Mouse (Mus musculus): Measurements from ENCODE around the gene Vasp.

Vasp gene

DNA sequence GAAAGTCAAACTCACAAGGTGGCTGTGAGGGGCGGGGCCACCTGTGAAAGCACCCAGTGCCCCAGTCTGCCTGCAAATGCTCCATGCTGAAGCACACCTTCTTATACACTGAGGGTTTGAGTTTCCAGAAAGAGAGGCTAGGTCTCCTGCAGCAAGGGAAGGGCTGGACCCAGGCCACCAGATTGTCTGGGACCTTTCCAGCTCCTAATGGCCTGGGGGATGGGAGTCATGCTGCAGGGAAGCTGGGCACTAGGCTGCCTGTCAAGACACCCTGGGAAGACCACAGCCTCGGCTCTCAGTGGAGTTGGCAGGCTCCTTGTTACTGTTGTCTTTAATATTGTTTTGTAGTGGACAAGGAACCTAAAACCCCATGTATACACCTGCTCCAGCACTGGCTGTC is 35.2 kb downstream of the Vasp start:
- DNase-seq (ENCODE audit: low read depth, low spot score), result no peak

DNA sequence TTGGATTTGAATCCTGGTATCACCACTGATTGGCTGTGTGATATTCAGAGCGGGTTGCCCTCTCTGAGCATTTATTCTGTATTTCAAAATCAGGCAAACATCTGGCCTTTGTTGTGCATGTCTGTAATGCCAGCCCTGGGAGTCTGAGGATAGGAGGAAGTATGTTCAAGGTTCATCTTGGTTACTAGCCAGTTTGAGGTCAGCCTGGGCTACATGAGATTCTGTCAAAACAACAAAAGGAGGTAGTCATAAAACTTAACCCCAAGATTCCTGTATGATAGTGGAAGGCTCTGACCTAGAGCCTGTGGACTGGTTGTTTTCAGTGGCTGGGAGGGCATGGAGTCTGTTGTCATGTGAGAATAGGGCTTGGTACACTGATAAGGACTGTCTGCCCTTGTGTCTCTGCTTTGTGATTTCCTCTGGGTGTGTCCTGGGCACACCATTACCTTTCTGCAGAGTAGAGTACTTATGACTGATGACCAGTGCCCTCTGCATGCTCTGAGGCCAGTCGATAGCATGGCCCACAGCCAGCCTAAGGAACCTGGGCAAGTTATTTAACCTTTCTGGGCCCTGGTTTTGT is 36.4 kb downstream of the Vasp start:
- DNase-seq (ENCODE audit: low read depth, low spot score), result no peak

DNA sequence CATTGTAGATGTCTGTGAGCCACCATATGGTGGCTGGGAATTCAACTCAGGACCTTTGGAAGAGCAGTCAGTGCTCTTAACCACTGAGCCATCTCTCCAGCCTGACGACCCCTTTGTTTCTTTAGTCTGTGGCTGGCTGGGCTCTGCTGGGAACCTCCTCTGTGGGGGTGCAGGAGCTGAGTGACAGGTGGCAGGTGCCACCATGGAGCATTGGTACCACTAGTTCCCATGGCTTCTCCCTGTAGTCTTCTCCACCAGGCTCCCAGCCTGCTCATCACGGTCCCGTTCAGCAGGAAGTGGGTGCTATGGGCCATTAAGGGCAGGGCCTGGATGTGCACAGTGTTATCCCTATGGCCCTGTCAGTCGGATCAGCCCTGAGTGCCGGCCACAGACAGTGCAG is 37.0 kb downstream of the Vasp start:
- no peak for DNase-seq (ENCODE audit: low read depth, low spot score)

DNA sequence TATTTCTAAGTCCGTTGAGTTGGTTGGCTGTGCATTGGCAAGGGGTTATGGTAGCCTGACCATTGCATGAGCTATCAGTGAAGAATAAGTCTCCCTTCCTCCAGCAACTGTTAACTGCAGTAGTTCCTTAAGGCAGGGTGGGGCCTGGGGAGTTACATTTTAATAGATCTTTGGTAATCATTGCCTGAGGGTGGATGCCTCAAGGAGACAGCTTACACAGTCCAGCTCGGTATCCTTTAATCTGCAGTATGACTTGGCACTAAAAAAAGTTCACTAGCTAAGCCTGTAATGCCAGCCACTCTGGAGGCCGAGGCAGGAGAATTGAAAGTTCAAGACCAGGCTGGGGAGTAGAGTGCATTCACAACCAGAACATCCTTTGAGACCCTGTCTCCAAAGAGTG is 39.8 kb downstream of the Vasp start:
- no peak for DNase-seq (ENCODE audit: low read depth, low spot score)

DNA sequence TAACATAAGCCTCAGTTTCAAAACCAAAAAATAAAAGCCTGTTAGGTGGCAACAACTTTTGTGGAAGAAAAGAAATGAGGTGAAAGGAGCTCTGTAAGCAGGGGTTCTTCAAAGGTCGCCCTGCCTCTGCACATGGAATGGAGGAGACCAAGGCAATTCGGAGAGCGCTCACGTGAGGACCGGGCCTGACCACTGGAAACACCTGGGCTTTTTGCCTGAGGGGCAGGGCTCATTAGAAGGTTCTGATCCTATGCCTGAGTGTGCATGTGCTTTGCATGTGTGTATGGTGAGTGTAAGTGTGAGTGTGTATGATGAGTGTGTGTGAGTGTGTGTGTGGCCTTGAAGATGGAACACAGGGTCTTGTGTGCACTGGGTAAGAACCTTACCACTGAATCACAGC is 40.7 kb downstream of the Vasp start:
- no peak for DNase-seq (ENCODE audit: low read depth, low spot score)

DNA sequence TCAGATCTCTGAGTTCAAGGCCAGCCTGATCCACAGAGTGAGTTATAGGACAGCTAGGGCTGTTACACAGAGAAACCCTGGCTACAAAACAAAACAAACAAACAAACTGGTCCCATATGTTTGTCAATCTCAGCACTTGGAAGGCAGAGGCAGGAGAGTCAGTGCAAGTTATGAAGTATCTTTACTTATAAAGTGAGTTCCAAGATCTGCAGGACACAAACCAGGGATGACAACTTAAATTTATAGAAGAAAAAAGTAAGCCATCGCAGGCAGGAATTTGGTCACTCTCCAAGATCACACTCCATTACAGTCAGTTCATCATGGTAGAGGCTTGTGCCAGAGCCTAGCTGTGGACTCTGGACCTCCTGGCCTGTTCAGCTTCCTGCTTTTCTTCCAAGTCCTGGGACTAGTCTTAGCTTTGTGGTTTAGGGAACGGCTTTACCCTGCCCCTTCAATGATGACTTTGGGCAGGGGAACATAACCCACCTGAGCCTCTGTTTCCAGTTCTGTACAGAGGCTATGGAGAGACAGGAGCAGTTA is 41.5 kb downstream of the Vasp start:
- no peak for DNase-seq (ENCODE audit: low read depth, low spot score)

DNA sequence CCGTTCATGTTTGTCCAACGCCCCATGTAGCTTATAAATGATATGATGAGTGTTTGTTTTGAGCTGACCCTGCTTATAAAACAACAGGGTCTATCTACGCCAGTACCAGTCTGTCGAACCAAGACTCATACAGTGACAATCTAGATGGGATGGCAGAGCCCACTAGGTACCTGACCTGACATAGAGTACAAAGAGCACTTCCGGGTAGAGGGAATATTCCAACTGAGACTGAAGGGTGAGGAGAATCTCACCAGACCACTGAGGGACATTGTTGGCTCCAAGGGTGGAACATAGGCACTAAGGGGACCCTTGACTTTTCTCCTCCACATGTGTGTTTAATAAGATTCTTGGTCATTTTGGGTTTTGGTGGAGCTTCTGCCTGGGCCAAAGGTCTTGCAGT is 42.2 kb downstream of the Vasp start:
- no peak for DNase-seq (ENCODE audit: low read depth, low spot score)

DNA sequence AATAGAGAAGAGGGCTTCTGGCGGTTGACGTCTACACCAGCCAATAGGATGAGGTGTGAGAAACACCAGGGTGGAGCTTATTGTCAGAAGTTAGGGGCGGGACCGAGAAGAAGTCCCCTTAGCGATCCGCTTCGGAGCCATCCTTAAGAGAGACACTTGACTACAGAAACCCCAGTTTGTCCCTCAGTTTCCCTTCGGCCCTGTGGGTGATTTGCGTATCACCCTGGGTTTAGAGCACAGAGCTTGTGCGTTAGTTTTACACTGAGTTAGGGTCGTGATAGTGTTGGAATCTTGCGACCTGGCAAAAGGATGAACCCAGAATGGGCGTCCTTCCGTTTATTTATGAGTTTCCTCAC is 42.8 kb downstream of the Vasp start:
- no peak for DNase-seq (ENCODE audit: low read depth, low spot score)

DNA sequence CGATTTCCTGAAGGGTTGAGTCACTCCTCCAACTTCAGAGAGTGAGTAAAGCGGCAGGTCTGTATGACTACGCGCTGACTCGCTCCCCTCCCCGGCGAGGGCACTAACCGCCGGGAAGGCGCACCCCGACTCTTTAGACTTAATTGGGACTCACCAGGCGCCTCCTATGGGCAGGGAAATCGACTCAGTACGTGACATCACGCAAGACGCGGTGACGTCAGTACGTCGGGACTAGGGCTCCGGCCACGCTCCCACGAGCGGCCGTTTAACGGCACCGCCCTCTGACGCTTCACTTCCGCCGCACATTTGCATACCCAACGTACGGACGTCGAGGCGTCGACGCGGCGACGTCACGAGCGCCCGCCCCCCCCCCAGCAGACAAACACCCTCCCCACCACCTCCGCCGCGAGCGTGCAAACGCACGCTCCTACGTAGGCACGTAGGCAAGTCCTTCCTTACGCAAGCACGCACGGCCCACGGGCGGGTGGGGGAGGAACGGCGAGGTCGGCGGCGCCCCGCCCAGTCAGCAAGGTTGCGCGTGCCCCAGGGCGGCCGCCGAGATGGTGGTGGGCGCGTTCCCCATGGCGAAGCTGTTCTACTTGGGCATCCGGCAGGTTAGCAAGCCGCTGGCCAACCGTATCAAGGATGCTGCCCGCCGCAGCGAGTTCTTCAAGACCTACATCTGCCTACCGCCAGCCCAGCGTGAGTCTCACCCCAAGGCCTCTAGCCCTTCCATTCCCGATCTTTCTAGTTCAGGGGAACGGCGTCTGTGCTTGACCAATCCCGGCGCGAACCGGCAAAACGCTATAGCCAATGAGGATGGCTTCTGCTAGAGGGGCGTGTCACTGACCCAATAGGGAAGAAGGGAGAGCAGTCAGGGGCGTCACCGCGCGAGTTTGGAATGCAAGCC is 43.5 kb downstream of the Vasp start, which contains the start of gene Opa3:
Gene Opa3 (plus strand): TSS at position 452 of the 910 bp plus-strand sequence.
- peak; percentile 99 for DNase-seq (ENCODE audit: low read depth, low spot score)

DNA sequence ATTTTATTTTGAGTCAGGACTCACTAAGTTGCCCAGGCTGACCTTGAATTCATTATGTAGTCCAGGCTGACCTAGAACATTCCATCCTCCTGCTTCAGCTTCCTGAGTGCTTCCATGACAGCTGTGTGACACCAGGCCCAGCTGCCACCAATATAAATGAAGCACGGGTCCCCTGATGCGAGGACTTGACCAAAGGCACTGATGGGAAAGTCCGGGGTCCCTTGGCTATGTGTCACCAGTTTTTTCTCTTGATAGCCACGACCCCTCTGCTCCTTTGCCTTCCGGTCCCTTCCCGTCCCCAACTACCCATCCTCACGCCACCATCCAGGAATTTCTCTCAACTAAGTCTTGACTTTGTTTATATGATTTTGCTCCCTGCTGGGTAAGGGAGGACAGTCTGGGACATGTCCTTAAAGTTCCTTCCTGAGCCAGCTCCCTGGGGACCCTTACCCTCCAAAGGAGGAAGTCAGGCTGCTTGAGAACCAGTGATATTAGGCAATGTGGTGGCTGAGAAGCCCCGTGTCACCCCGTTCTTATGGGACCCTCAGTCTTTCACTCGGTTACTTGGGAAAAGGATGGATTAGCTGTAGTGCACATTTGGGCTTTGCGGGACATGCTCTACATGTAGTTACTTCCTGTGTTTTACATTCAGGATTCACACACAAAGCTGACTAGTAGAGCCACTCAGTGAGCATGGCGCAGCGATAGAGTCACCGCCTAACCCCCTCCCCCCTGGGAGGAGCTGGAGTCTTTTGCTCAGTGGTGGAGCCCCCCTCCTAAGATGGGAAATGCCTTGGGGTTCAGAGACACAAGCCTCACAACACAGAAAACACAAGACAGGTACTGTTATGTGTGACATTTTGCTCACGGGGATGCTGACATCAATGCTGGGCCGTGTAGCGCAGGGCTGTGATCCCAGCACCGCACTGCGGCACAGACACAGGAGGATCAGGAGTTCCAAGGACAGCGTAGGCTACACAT is 44.5 kb downstream of the Vasp start:
- peak; percentile 42 for DNase-seq (ENCODE audit: low read depth, low spot score)

DNA sequence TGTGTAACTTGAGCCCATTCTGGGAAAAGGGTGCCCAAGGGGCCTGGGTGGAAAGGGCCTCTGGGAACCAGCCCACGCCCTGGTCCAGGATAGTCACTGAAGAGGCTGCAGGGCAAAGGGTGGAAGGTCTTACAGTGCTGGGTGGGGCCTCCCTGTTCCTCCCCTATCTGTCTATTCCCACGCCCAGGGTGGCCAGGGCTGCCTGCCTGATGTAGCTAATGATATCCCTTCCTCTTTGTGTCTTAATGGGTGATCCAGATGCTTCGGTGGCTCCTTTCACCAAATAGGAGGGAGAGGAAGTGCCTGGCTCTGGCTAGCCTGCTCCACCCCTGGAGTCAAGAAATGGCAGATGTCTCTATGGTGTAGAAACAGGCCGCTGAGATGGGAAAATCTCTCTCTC is 46.7 kb downstream of the Vasp start:
- DNase-seq (ENCODE audit: low read depth, low spot score), result peak; percentile 53

DNA sequence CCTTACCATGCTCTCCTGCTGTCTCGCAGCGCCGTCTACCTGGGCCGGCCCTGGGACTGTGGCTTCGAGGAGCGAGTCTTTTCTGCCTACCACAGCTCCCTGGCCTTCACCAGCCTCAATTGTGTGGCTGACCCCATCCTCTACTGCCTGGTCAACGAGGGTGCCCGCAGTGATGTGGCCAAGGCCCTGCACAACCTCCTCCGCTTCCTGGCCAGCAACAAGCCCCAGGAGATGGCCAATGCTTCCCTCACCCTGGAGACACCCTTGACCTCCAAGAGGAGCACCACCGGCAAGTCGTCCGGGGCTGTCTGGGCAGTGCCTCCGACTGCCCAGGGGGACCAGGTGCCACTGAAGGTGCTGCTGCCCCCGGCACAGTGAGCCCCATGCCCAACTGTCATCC is 48.7 kb downstream of the Vasp start:
- DNase-seq (ENCODE audit: low read depth, low spot score), result no peak

DNA sequence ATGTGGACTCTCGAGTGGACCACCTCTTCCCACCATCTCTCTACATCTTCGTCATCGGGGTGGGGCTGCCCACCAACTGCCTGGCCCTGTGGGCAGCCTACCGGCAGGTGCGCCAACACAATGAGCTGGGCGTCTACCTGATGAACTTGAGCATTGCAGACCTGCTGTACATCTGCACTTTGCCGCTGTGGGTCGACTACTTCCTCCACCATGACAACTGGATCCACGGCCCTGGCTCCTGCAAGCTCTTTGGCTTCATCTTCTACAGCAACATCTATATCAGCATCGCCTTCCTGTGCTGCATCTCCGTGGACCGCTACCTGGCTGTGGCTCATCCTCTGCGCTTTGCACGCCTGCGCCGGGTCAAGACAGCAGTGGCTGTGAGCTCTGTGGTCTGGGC is 49.4 kb downstream of the Vasp start:
- no peak for DNase-seq (ENCODE audit: low read depth, low spot score)

DNA sequence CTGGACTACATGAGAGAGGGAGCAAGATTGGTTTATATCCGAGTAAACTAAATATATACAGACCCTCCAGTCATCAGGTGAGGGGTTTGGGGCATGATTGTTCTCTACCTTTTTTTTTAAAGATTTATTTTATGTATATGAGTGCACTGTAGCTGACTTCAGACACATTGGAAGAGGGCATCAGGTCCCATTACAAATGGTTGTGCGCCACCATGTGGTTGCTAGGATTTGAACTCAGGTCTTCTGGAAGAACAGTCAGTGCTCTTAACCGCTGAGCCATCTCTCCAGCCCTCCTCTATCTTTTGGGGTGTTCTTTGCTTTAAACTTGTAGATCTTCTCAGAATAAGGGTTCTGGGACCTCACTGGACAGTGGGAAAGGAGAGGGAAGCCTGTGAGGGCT is 51.6 kb downstream of the Vasp start:
- DNase-seq (ENCODE audit: low read depth, low spot score), result no peak

DNA sequence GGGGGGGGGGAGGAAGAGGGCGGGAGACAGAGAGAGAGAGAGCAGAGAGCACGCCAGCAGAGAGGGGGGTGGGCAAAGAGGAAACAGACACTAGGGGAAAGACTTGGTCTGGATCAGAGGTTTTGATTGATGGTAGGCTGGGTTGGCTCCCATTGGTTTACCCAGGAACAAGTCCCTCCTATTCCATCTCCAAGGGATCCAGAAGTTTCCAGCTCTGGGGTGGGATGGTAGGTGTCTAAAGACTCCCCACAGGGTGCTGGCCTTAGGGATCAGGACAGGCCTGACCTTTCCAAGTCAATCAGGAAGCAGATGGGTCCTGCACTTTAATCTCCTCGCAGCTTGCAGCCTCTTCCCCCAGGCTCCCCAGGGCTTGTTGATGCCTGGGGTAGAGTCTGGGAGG is 53.7 kb downstream of the Vasp start:
- no peak for DNase-seq (ENCODE audit: low read depth, low spot score)

DNA sequence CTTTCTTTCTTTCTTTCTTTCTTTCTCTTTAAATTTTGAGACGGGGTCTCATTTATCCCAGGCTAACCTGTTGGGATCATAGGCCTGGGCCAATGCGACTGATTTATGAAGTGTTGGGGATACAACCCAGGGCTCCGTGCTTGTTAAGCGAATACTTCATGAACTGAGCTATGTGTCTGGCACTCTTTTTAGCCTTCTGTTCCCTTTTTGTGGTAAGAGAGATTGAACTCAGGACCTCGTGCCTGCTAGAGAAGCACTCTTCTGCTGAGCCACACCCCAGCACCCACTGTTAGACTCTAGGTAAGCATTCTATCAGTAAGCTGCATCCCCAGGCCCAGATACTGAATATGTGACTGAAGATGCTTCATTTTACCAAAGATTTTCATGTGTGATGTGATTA is 54.1 kb downstream of the Vasp start:
- DNase-seq (ENCODE audit: low read depth, low spot score), result no peak

DNA sequence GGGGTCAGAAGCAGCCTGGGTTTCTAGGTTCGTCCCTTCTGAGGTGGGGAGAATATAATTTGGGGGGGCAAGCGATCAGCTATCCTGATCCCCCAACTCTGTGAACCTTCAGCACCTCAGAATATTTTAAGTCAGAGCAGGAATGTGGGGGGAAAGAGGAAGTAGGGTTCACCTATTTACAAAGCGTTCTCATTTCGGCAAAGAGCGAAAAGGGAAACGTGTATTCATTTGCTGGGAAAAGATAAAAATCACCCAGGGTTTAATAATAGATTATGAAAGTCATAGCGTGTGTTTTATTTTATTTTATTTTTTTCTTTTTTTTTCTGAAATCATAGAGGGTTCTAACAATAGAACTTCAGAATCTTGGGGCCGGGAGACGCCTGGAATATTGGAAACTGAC is 56.7 kb downstream of the Vasp start:
- no peak for DNase-seq (ENCODE audit: low read depth, low spot score)

DNA sequence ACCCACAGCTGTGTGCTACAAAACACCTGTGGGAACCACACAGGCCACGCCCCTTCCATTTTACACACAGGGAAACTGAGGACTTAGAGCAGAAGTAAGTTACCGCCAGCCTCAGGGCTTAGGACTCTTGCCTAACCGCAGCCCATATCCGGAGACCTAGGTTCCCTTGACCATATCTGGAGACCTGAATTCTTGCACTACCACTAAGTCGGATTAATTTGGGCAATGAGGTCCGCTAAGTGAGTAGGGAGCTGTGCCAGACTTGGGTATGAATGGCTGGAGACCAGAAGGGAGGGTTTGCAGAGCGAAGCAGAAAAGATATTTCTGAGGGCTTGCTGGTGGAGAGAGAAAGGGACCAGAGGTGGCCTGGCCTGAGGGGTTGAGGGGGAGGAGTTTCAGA is 57.2 kb downstream of the Vasp start:
- no peak for DNase-seq (ENCODE audit: low read depth, low spot score)

DNA sequence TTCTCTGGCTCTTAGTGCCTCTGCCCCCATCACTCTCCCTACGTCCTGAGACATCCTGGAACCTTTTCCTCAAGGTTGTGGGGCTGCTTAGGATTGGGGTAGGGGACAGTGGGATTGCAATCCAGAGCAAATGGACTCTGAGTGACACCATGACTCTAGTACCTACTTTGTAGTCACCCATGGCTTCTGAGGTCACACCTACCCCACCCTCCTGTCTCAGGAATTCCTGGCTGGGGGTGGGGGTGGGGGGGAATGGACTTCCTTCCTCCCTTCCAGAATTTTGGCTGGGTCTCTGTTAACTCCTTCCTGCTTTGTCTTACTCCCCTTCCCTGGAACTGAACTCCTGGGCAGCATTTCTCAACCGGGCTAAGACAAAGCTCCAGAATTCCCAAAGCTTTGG is 58.2 kb downstream of the Vasp start:
- DNase-seq (ENCODE audit: low read depth, low spot score), result no peak

DNA sequence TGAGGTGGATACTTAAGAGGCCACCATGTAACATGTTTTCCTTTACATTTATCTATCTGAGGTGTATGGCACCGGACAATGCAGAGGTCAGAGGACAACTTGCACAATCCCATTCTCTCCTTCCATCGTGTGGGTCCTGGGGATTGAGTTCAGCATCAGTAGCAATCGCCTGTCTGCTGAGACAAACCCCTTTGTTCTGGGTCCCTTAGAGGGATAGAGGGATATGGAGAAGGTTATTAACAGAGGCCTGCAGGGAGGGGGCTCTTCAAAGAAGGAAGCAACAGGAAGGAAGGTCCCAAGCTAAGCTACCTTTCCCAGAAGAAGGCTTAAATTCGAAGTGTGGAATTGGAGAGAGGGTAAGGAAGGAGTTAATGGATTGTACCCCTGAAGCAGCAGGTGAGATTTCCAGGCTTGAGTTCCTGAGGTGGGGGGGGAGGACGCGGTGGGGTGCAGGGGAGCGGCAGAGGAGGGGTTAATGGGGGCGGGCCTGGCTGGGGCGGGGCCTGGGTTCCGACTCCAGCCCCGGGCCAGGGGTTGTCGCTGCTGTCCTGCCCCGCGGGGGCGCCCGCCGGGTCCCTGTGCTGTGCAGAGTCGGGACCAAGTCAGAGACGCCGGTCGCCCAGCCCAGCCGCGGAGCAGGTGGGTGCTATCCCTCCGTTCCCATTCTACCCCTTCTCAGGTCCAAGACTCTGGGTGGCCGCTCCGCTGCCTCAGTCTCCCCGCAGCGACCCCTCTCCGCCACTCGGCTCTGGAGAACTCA is 59.4 kb downstream of the Vasp start, which contains the start of gene Gpr4:
Gene Gpr4 (plus strand): TSS at position 543 of the 760 bp plus-strand sequence.
- DNase-seq (ENCODE audit: low read depth, low spot score), result no peak

DNA sequence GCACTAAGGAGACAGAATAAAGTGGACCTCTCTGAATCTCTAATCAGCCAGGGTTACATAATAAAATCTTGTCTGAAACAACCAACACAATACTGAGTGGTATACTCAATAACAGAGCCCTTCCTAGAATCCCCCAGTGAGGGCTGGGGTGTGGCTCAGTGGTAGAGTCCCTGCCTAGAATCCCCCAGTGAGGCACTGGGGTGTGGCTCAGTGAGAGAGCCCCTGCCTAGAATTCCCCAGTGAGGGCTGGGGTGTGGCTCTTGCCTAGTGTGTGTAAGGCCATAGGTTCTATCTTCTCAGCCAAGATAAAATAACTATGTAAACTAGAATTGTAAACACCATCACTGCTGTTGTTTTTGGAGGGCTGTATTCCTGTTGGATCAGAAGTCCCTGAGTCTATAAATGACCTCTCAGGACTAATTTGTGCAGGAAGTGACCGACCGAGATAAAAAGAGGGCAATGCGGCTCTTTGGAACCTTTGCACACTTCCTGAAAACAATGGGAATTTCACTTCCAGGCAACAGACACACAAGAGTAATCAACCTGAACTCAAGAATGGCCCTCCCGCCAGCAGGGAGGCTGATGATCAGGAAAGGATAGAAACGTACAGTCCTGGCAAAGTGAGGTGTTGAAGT is 60.5 kb downstream of the Vasp start:
- DNase-seq (ENCODE audit: low read depth, low spot score), result no peak
